Mouse (Mus musculus) myocyte (in vitro differentiated cells): ENCODE data around the gene Cog3.

ENCODE experiments used
- POLR2A ChIP-seq: IDR thresholded peaks from one replicate; pipeline ENCODE4 v1.6.1; 2011; ENCODE audit warnings: low read depth, mild to moderate bottlenecking, control low read depth, moderate library complexity; ENCODE audit not compliant: insufficient read length
- TCF3 ChIP-seq: IDR thresholded peaks from one replicate; pipeline ENCODE4 v1.6.1; 2011; ENCODE audit warnings: low read depth, control low read depth; ENCODE audit not compliant: insufficient read length

- TF ChIP-seq TCF3, result no peak
- no peak for TF ChIP-seq POLR2A
Observed at GRCm38 (mm10) chr14:75779913-75780312, 25.6 kb upstream of the Cog3 start.
